Mouse (Mus musculus) stomach, embryonic 16.5 days (tissue): Measurements from ENCODE around the gene Vhl. TPM values are rescaled to one million over a fixed set of nuclear protein-coding genes. Genes with fewer than 3 reads are reported as not detected.
"Not testable (repeated sequence)": the region's sequence is repeated elsewhere in the genome, so short reads cannot be mapped to it uniquely, and the experiment has no call there.

Experiments used
- ATAC-seq: fragments of 200-750 bp; cut with Nextera tagmentation; 2 replicates; pipeline ENCODE4 v1.8.0; 2017; ENCODE audit warnings: moderate number of reproducible peaks, moderate TSS enrichment; ENCODE audit not compliant: insufficient read depth, low FRiP score
- H3K27ac ChIP-seq: fragments of 300-500 bp; sonication (generic); 2 replicates; pipeline ENCODE4 v1.5.1; 2014; ENCODE audit warnings: low read length
- H3K27me3 ChIP-seq: fragments of 300-500 bp; sonication (generic); 2 replicates; pipeline ENCODE4 v1.6.1; 2014; ENCODE audit warnings: low read length, control low read depth, mixed read lengths; ENCODE audit not compliant: control insufficient read depth, insufficient read depth
- H3K36me3 ChIP-seq: fragments of 300-500 bp; sonication (generic); 2 replicates; pipeline ENCODE4 v1.6.1; 2014; ENCODE audit warnings: low read length; ENCODE audit not compliant: control insufficient read depth, insufficient read depth
- H3K4me1 ChIP-seq: fragments of 300-500 bp; sonication (generic); 2 replicates; pipeline ENCODE4 v1.6.1; 2014; ENCODE audit warnings: low read length, control low read depth, mixed read lengths; ENCODE audit not compliant: control insufficient read depth, insufficient read depth
- H3K4me2 ChIP-seq: fragments of 300-500 bp; sonication (generic); 2 replicates; pipeline ENCODE4 v1.6.1; 2014; ENCODE audit warnings: low read depth, low read length, mixed read lengths
- H3K4me3 ChIP-seq: fragments of 300-500 bp; sonication (generic); replicated peaks from 2 replicates; pipeline ENCODE4 v1.5.1; 2014; ENCODE audit warnings: mild to moderate bottlenecking, low read length
- H3K9ac ChIP-seq: fragments of 300-500 bp; sonication (generic); 2 replicates; pipeline ENCODE4 v1.6.1; 2014; ENCODE audit warnings: low read length
- H3K9me3 ChIP-seq: fragments of 300-500 bp; sonication (generic); replicated peaks from 2 replicates; pipeline ENCODE4 v1.6.1; 2016; ENCODE audit warnings: low read length, control low read depth; ENCODE audit not compliant: control insufficient read depth
- WGBS: fragments of 180-500 bp; shearing (Covaris S2); extraction: QIAGEN DNeasy Blood & Tissue Kit; methylation state at CpG from one replicate; pipeline ENCODE4 v1.1.7; 2014; 5-methylcytosine and 5-hydroxymethylcytosine counted together
- polyA plus RNA-seq: library from polyadenylated mRNA; unstranded; fragments of >200 nt; fragmentation: Nextera tagmentation; extraction: Ambion mirVana; gene quantifications from 2 replicates; pipeline ENCODE4 v1.2.1, GENCODE M21; 2015

Vhl gene
- polyA plus RNA-seq, 1 experiment from 2014 or later = 35.9 TPM

DNA sequence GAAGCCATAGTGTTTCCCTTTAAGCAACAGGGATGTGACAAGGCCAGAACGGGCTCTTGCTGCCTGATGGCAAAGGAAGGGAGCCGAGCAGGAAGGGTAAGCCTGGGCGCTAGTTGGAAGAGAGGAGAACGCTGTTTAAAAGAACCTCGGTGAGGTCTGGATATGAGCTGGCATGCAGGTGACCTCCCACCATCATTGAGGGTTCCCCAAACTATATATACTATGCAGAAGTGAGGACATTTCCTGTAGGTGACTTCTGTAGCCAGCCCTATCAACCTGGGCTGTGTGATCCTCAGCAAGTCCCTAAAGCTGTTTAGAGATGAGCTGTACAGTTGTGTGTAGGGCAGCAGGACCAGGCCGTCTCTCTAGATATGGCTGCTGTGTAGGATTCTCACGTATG, 40.5 kb downstream of the Vhl start:
- Histone ChIP-seq H3K9me3 (no peaks in the 10 kb centered on the region), H3K27ac (no peak overlapping the region), H3K4me2 (no peak overlapping the region), H3K27me3 (no peaks in the 10 kb centered on the region), H3K4me3 (no peak overlapping the region), H3K36me3 (no peaks in the 10 kb centered on the region), H3K9ac (no peak overlapping the region), H3K4me1 (peaks cover 22% of the 10 kb centered on the region)
- no peak for ATAC-seq
- 83% methylated on average over 7 of the region's 7 CpGs for WGBS

- Histone ChIP-seq H3K9ac (no peak overlapping the region), H3K4me3 (no peak overlapping the region), H3K9me3 (no peaks in the 10 kb centered on the region), H3K36me3 (no peaks in the 10 kb centered on the region), H3K4me2 (no peak overlapping the region), H3K27ac (peak overlapping the region; percentile 43), H3K4me1 (peaks cover 5% of the 10 kb centered on the region), H3K27me3 (no peaks in the 10 kb centered on the region)
- ATAC-seq = no peak
- 66% methylated on average over 8 of the region's 8 CpGs for WGBS
Measured at GRCm38 (mm10) chr6:113667611-113668122, 43.9 kb downstream of the Vhl start.

DNA sequence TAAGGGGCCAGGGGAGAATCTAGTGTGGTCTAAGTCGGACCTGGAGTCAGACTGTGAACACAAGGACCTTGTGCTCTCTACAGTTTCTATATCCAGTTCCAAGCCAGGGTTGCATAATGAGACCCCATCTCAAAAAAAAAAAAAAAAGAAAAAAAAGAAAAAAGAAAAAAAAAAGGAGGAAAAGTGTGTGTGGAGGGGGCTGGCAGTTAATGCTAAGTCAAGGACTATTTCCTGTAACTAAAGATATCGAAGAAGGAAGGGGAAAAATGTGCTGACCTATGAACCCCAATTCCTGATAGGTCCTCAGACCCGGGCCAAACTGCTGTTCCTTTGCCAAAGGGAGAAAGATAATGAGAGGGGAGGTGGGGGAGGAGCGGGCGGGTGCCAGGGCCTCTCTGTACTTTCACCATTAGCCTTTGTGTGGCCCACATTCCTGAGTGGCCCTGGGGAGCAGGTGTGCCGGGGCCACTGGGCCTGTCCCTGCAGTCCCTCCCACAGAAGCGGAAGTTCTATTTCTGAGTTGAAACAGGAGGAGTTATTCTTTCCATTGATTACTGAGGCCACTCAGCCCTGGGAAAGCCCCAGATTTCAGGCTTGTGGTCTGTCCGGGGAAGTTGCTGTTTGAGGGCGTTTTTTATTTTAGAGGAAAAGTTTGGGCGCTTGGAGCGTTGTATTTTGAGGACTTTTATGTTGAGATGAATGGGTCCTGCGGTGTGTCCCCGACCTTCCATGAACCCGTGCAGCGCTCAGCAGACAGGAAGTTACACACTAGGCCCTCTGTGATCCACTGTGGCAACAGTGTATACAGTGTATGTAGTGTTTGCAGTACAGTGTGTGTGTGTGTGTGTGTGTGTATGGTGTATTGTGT, 44.8 kb downstream of the Vhl start:
- Histone ChIP-seq H3K4me2 (peak overlapping the region; percentile 16), H3K9me3 (no peaks in the 10 kb centered on the region), H3K27me3 (no peaks in the 10 kb centered on the region), H3K4me1 (peaks cover 5% of the 10 kb centered on the region), H3K27ac (peak overlapping the region; percentile 90), H3K9ac (no peak overlapping the region; the same call in 1 of the 2 replicates), H3K36me3 (no peaks in the 10 kb centered on the region), H3K4me3 (no peak overlapping the region)
- peak; percentile 92 for ATAC-seq
- 32% methylated on average over 15 of the region's 15 CpGs for WGBS

DNA sequence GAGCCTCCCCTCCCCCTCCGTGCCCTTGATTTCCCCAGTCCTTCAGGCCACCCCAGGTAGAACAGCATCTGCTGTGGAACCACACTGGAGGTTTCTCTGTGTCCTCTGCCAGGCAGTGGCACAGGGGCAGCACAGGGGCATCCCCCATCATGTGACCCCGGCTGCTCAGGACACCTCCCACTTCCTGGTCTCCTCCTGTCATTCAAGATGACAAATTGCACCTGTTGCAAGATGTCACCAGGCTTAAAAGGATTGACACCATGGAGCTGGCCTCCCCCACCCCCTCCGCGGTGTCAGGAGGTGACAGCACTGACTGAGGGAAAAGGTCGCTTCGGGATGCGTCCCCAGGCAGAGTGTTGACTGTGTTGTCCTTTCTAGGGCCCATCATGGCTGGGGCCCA, 46.1 kb downstream of the Vhl start:
- WGBS = 49% methylated on average over 7 of the region's 7 CpGs
- Histone ChIP-seq H3K4me3 (no peak overlapping the region), H3K27me3 (no peaks in the 10 kb centered on the region), H3K9ac (no peak overlapping the region), H3K27ac (peak overlapping the region; percentile 90; the same call in 1 of the 2 replicates), H3K36me3 (no peaks in the 10 kb centered on the region), H3K4me2 (no peak overlapping the region), H3K4me1 (peaks cover 5% of the 10 kb centered on the region), H3K9me3 (no peaks in the 10 kb centered on the region)
- no peak for ATAC-seq

DNA sequence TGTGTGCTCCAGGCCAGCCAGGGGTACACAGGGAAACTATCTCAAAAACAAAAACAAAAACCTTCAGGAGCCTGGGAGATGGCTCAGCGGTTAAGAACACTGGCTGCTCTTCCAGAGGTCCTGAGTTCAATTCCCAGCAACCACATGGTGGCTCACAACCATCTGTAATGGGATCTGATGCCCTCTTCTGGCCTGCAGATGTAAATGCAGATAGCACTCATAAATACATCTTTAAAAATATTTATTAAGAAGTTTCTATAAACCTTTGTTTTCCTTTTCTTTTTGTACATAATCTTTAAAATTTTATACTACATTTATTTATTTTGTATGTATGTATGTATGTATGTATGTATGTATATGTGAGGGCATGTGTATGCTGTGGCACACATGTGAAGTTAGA, 48.3 kb downstream of the Vhl start:
- not testable (repeated sequence) for H3K27me3 ChIP-seq, ATAC-seq, H3K4me1 ChIP-seq, H3K27ac ChIP-seq, H3K9ac ChIP-seq, H3K36me3 ChIP-seq, H3K4me2 ChIP-seq, H3K4me3 ChIP-seq, H3K9me3 ChIP-seq
- WGBS = 90% methylated on average over 1 of the region's 1 CpGs

- no peak overlapping the region for H3K27ac ChIP-seq
- H3K36me3 ChIP-seq = no peaks in the 10 kb centered on the region
- H3K4me3 ChIP-seq = no peak overlapping the region
- H3K9me3 ChIP-seq = no peaks in the 10 kb centered on the region
- no peak for ATAC-seq
- peaks cover 5% of the 10 kb centered on the region for H3K4me1 ChIP-seq
- WGBS = 78% methylated on average over 6 of the region's 6 CpGs
- no peaks in the 10 kb centered on the region for H3K27me3 ChIP-seq
- H3K9ac ChIP-seq = no peak overlapping the region
- no peak overlapping the region for H3K4me2 ChIP-seq
Measured at GRCm38 (mm10) chr6:113672989-113673388, 49.2 kb downstream of the Vhl start.

DNA sequence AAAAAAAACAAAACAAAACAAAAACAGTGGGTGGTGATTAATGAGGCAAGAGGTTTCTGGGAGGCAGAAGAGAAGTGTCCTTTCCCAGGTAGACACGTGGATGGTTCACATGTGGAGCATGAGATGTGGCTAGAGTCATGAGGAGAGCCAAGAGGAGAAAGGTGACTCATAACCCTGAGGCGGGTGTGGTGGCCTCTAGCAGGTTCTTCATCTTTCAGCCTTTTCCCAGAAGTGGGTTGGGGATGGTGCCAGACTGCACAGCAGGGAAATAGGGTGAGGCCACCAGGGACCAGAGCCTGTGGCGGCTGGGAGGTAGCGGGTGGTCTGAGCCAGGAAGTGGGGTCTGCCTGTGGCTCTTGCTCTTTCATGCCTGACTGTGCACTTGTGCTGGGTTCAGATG, 51.5 kb downstream of the Vhl start:
- Histone ChIP-seq H3K27me3 (no peaks in the 10 kb centered on the region), H3K9me3 (no peaks in the 10 kb centered on the region), H3K27ac (no peak overlapping the region), H3K4me3 (no peak overlapping the region), H3K4me2 (no peak overlapping the region), H3K4me1 (no peaks in the 10 kb centered on the region), H3K9ac (no peak overlapping the region), H3K36me3 (no peaks in the 10 kb centered on the region)
- ATAC-seq = peak; percentile 52; the same call in 1 of the 2 replicates
- 69% methylated on average over 4 of the region's 4 CpGs for WGBS

- Histone ChIP-seq H3K4me2 (no peak overlapping the region), H3K36me3 (no peaks in the 10 kb centered on the region), H3K27me3 (no peaks in the 10 kb centered on the region), H3K9me3 (no peaks in the 10 kb centered on the region), H3K9ac (no peak overlapping the region), H3K4me1 (no peaks in the 10 kb centered on the region), H3K4me3 (no peak overlapping the region), H3K27ac (no peak overlapping the region)
- WGBS = 96% methylated on average over 9 of the region's 9 CpGs
- no peak for ATAC-seq
Measured at GRCm38 (mm10) chr6:113675991-113676390, 52.2 kb downstream of the Vhl start.

- H3K4me1 ChIP-seq = no peaks in the 10 kb centered on the region
- 65% methylated on average over 14 of the region's 14 CpGs for WGBS
- H3K27ac ChIP-seq = no peak overlapping the region
- no peaks in the 10 kb centered on the region for H3K27me3 ChIP-seq
- H3K36me3 ChIP-seq = no peaks in the 10 kb centered on the region
- H3K4me3 ChIP-seq = no peak overlapping the region
- H3K9me3 ChIP-seq = no peaks in the 10 kb centered on the region
- no peak for ATAC-seq
- H3K9ac ChIP-seq = no peak overlapping the region; the same call in 1 of the 2 replicates
- H3K4me2 ChIP-seq = no peak overlapping the region
Measured at GRCm38 (mm10) chr6:113677070-113677734, 53.4 kb downstream of the Vhl start.
